Mouse (Mus musculus) heart, adult 2 months (tissue): ENCODE measurements around the gene Muc5ac.

Experiments
- CTCF ChIP-seq: fragments of 200-600 bp; IDR thresholded peaks from 2 replicates; pipeline ENCODE4 v1.8.1; 2022; ENCODE audit warnings: antibody characterized with exemption, mild to moderate bottlenecking, moderate library complexity
- EP300 ChIP-seq: fragments of 200-500 bp; IDR thresholded peaks from 2 replicates; pipeline ENCODE4 v1.6.1; 2011; ENCODE audit warnings: low read depth, low read length, control low read depth; ENCODE audit not compliant: insufficient read depth
- POLR2A ChIP-seq: fragments of 200-500 bp; IDR thresholded peaks from 2 replicates; pipeline ENCODE4 v1.6.1; 2011; ENCODE audit warnings: mild to moderate bottlenecking, low read depth, low read length, control low read depth; ENCODE audit not compliant: insufficient read depth

DNA sequence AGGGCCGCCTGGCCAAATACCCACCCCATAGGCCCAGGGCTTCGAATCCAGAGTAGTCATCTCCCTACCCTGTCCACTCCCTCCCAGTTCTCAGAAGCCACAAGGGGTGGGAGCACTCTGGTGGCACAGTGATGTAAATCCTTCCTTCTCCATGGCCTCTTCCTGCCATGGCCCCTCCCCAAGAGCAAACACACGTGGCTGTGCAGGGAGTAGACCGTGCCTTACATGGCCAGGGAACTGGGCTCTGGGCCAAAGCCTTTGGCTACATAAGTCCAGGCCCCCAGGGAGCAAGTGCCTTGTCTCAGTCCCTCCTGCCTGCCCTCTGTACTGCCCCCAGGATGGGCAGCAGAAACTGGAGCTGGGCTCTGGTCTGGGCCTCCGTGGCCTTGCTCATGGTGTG, 50.0 kb downstream of the Muc5ac start, which contains the start of gene Muc5b:
- TF ChIP-seq POLR2A = no peak
- no peak for TF ChIP-seq CTCF
- TF ChIP-seq EP300 = no peak
